Mouse (Mus musculus) cerebellum, postnatal 10 days (tissue): ENCODE results near the gene Arrb1.

Experiments
- DNase-seq, 2 experiments: peaks; one replicate each; pipeline ENCODE4 v3.0.0; 2021; ENCODE audit warnings: mixed read lengths in 2 of 2

Gene Arrb1

DNA sequence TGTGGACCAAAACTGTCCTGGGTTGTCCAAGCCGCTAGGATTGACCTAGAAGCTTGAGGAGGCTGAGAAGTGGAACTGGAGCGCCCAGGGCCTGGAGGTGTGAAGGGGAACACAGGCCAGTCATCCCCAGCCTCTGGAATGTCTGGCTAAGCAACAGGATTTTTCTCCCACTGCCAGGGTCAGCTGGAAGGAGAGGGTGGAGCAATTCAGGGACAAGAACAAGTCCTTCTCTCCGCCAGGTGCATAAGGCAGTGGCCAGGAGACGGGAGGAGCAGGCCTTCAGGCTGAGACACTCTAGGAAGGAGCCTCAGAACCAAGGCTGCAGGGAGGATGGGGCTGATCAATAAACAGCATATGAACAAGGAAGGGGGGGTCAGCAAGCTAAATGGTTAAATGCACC is 3.2 kb downstream of the Arrb1 start:
- DNase-seq = peak in 1 of 2 experiments; percentile 8

DNA sequence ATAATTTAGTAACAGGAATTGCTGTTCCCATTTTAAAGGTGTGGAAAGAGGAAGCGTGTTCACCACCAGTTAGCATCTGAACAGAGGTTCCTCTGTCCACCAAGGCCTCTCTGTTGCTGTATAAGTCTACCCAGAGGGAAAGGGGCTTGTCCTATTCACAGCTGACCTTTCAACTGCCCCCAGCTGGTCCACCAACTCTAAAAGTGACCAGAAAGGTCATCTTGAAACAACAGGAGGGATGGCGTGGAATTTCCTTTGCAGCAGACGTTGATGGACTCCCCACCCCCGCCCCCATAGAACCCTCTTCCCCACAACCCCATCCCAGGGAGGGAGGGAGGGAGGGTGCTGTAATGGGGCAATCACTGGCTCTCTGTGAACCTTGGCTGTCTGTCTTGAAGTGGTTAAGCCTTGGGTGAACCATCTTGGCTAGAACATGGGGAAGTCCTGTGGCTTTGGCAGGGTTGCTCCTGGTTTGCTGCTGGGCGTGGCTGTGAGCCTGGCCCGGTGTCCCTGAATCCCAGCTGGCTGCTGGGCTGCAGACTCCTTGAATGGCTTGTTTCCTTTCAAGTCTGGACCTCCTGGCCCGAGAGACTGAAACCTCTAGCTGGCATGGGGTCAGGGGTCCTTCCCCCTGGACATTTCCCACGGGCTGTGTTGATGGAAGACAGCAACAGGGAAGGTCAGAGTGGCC is 4.1 kb downstream of the Arrb1 start:
- DNase-seq = peak; percentile 57 to 68

GRCm38 (mm10) chr7:99540016-99540415 is 4.8 kb downstream of the Arrb1 start:
- peak in 1 of 2 experiments; percentile 11 for DNase-seq

GRCm38 (mm10) chr7:99541204-99541603 is 5.9 kb downstream of the Arrb1 start:
- DNase-seq = peak in 1 of 2 experiments; percentile 23

GRCm38 (mm10) chr7:99544272-99544671 is 9.0 kb downstream of the Arrb1 start:
- DNase-seq = peak; percentile 20 to 51

- peak; percentile 65 to 69 for DNase-seq
Observed at GRCm38 (mm10) chr7:99545885-99546745, 10.8 kb downstream of the Arrb1 start.

DNA sequence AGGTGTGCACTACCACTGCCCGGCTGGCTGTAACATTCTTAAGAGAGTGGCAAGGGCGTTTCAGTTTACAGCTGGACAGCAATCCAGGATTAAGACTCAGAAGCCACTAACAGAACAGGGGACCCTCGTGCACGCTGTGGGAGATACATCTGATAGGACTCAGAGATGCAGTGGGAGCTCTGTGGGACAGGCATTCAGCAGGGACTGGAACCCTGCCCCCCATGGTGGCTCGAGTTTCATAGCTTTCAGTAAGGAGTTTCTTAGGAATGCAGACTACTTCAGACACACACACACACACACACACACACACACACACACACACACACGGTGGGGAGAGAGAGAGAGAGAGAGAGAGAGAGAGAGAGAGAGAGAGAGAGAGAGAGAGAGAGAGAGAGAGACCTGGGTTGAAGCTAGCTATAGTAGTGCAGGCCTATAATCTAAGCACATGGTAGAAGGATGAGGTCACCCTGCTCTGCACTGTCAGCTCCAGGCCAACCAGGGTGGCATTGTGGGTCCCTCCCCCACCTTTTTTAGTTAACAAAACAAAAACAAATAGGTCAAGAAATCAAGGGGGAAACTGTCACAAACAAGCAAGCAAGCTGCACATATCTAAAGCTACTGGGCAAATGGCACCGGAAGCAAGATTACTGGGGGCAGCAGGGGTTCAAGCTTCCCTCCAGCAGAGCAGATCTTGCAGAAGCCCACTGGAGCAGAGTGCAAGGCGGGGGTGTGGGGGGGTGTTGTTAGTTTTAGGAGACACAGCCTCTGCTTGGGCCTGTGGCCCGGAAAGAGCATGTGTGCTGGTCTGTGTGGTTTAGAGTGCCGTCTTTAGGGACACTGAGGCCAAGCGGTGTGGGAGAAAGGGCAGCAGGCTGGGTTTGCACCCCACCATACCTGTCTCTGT is 12.6 kb downstream of the Arrb1 start:
- DNase-seq = no peak

GRCm38 (mm10) chr7:99549668-99550067 is 14.4 kb downstream of the Arrb1 start:
- DNase-seq = no peak

DNA sequence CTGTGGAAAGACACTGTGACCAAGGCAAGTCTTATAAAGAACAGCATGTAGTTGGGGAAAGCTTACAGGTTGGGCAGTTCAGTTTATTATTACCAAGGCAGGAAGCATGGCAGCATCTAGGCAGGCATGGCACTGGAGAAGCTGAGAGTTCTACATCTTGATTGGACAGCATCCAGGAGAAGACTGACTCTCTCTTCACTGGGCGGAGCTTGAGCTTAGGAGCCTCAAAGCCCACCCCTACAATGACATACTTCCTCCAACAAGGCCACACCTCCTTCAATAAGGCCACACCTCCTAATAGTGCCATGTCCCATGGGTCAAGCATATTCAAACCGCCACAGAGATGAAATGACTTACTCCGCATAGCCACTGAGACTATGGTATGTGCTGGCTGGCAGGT is 16.4 kb downstream of the Arrb1 start:
- DNase-seq = no peak

DNA sequence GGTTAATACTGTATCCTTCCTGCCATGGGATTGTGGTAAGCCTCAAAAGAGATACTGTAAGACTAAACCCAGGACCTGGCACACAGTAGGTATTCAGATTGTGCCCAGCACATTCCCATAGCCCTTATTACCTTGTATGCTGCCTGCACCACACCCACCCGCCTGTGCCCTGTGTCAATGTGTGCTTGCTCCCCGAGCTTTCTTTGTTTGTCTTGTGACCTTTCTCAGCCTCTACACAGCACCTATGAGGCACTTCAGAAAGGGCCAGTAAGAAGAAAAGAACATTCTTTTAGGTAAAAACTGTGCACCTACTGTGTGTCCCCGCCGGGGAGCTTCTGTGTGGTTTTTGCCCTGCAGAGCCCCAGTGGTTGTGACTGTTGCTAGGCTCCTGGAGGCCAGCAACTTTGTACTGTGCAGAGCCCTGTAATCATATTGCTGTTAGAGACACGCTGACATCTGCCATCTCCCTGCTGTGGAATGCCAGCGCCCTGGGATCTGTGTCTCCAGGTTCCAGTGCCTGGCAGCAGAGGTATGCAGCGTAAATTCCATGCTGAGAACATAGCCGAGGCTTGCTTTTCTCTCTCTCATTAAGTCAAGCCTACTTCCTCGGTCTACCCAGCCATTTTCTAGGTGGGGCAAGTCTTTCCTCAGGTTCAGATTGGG is 18.1 kb downstream of the Arrb1 start:
- no peak for DNase-seq

- DNase-seq = no peak
Observed at GRCm38 (mm10) chr7:99553885-99554269, 18.6 kb downstream of the Arrb1 start.

DNA sequence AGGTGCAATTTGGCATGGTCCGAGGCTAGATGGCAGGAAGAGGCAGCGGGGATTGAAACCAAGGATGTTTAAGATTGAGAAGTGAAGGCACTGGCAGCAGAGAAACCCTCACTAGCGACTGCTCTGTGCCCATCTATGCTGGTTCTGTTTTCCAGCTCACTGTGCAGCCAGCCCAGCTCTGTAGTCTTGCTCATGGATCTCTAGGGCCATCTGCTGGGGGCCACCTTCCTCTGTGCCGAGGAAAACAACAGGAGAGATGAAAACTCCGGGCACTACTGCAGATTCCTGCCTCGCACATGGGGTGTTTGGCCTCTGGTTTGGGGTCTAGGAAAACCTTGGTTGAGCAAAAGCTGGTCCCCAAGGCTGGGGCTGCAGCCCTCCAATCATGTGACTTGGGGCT is 20.6 kb downstream of the Arrb1 start:
- peak; percentile 77 to 81 for DNase-seq

DNA sequence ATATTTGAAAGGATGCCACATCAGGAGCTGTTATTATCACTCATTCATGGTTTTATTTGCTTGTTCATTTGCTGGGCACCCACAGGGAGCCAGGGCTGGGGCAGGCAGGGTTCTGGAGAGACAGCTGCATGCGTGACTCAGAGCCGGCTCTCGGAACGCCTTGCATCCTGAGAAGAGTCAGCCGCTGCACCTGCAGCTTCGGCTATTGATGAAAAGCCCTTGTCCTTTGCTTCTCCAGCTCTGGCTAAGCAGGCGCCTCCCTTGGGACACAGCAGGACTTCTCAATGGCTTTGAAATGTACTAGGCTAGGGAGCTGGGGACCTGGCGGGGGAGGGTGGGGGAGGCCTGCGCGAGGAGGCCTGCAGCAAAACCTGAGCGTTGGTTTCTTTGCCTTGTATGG is 23.8 kb downstream of the Arrb1 start:
- no peak for DNase-seq

DNA sequence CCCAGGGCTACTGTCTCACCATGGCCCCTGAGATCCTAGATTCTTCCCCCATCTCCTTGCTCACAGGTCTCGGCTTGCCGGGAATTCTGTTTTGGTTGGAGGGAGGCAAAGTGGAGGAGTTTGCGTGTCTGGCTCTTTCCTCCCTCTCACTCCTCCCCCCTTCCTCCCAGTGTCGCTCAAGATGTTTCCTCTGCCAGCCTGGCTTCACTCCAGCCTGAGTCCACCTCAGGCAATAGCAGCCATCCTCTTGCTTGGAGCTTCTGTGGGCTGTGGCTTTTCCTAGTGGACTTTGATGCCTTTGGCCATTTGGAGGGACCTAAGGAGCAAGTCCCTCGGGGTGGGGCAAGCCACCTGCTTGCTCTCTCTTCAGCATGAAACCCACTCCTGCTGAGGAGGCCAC is 27.2 kb downstream of the Arrb1 start:
- peak; percentile 85 to 87 for DNase-seq

DNA sequence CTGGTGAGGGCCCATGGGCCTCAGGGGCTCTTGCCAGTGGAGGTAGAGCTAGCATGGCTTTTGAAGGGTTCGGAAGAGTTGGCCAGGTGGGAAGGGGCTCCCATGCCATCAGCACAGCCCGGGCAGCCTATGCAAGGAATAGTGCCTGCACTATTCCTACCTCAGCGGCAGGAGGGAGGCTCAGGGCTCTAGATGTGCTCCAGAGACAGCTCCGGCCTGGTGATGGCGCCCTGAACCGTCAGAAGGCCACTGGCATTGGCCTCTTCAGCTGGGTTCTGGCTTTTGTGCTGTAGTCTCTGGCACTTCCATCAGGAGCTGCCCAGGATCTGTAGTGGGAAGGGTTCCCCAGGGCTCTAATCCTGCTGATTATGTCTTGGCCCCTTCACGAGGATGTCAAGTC is 28.0 kb downstream of the Arrb1 start:
- peak; percentile 70 to 71 for DNase-seq

DNA sequence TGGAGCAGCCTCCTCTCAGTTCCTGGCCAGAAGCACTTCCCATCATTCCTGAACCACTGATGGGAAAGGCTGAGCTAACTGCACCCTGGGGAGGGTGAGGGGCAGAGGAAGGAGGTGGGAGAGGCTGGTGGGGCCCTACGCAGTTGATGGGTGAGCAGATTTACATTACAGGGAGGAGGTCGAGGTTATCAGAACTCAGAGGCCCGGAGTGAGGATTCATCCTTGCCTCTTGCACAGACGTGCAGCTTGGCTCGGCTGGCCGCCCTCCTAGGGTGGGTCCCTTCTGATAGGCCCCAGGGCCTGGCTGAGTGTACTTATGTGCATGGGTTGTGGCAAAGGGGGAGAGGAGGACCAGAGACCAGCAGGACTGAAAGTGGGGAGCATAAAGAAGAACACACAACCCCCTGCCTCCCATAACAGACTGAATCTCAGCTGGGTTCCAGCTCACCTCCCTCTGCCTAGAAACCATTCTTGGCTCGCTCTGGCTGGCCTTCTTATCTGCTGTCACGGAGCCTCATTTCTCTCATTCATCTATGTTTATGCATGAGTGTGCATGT is 30.1 kb downstream of the Arrb1 start:
- peak; percentile 75 to 84 for DNase-seq

DNA sequence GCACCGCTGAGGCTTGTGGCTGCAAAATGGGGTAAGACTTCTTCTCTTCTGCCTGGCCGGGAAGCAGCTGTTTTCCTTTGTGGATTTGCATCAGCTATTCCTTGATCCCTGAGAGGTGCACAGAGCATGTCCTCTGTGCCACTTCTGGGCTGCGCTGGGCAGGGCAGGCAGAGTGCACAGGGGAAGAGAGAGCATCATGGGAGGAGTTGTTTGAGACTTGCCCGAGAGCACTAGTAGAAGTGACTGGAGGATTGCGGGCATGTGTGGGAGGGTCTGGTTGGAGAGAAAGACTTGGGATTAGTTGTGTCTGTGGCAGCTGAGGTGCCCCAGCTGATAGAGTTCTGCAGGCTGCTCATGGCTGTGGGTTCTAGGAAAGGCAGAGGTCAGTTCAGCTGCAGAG is 35.4 kb downstream of the Arrb1 start:
- no peak for DNase-seq

GRCm38 (mm10) chr7:99572931-99573330 is 37.7 kb downstream of the Arrb1 start:
- DNase-seq = peak; percentile 74 to 77

DNA sequence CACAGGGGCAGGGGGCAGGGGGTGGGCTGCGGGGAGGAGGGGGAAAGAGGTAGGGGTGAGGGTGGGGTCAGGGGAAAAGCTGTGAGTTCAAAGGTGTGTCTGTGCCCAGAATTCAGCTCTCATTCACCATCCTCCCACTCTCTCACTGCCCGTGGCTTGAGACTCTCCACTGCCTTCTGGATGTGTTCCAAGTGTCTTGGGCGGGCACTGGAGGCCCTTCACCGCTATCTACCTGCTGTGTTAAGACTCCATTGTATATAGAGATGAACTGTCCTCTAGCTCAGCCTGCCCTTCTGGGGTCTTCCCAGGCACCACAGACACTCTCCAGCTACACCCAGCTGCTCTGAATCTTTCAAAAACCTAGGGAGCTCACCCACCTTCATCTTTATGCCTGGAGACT is 38.1 kb downstream of the Arrb1 start:
- peak; percentile 53 to 65 for DNase-seq

DNA sequence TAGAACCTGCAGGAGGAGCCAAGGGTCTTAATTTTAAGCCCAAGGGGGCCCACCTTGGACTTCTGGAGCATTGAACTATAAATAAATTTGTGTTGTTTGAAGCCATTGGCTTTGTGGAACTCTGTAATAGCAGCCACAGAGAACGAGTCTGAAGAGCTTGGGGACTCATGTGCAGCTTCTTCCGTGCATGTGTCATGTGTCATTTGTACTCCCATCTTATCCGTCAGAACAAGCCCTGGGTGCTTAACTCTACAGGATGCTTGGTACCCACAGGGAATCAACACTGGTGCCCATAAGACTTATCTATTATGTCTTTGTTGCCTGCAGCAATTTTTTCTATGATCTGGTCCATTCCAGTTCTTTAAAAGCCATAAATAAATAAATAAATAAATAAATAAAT is 43.0 kb downstream of the Arrb1 start:
- no peak for DNase-seq

- peak; percentile 65 to 79 for DNase-seq
Observed at GRCm38 (mm10) chr7:99579491-99580190, 44.4 kb downstream of the Arrb1 start.

- DNase-seq = no peak
Observed at GRCm38 (mm10) chr7:99580247-99580646, 45.0 kb downstream of the Arrb1 start.
